13 mouse cellular contexts compared by ENCODE assay signal in the genomic region with DNA sequence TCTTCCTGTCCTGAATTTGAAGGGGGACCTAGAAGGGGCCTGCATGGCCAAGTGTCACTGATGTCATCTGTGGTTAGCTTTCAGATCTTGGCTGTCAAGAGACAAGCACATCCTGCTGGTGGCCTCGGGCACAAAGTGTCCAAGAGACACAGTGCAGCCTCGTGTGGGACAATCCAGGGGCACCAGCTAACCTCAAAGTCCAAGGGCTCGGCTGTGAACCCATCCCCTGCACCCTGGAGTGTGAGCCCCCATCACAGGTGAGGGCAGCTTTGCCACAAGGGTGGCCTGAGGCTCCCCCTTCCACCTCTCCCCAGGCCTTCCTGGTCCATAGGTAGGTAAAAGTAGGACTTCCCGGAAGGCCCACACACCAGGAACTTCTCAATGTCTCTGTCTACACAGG. TPM values are rescaled to one million over a fixed set of nuclear protein-coding genes. Genes with fewer than 3 reads are reported as not detected.
DNase-seq lines count a peak whose midpoint lies in the region; ATAC-seq lines count a peak whose summit lies in the region.
"Had no signal": no experiment of that assay in that cellular context is flagged by ENCODE, and none has a peak within 500 bp of the region (broad histone marks: within the 10 kb centered on the region; RNA-seq: fewer than 3 reads in every experiment).

No protein-coding gene starts in this region.

- H3K27ac ChIP-seq in forebrain, embryonic 10.5 days = no peak overlapping the region
- H3K27ac ChIP-seq in forebrain, embryonic 15.5 days (replicated peaks) = no peak overlapping the region
- H3K27ac ChIP-seq: liver, embryonic 15.5 days had no signal

- no peak for ATAC-seq in forebrain, embryonic 15.5 days (replicated peaks)

- no peak for DNase-seq in forebrain, embryonic 10.5 days (ENCODE audit: extremely low spot score, low spot score)
- DNase-seq in kidney, postnatal 10 days = peak; percentile 4
- no peak for DNase-seq in kidney, adult 18-20 months
- DNase-seq in ovary, postnatal 36 days (ENCODE audit: low spot score) = peak; percentile 2
- no peak for DNase-seq in ovary, adult 18-20 months (ENCODE audit: low spot score)
- peak; percentile 5 for DNase-seq in testis, postnatal 14 days (ENCODE audit: low spot score)
- DNase-seq in gastrocnemius, postnatal 4 days (ENCODE audit: low spot score in 2 of 2) = no peak
- DNase-seq: heart, postnatal 14 days; kidney, adult 9 months had no signal

- peak overlapping the region; percentile 58 for H3K4me3 ChIP-seq in forebrain, embryonic 10.5 days
- H3K4me3 ChIP-seq in forebrain, embryonic 15.5 days = no peak overlapping the region

- no peaks in the 10 kb centered on the region for H3K36me3 ChIP-seq in forebrain, embryonic 10.5 days (replicated peaks)
- H3K36me3 ChIP-seq in forebrain, embryonic 15.5 days = peaks cover 14% of the 10 kb centered on the region; the same call in 1 of the 2 replicates
- H3K36me3 ChIP-seq: G1E; liver, embryonic 15.5 days had no signal

- no peak overlapping the region for H3K4me2 ChIP-seq in forebrain, embryonic 15.5 days (replicated peaks)

- H3K4me1 ChIP-seq in forebrain, embryonic 10.5 days = peaks cover 49% of the 10 kb centered on the region
- H3K4me1 ChIP-seq in forebrain, embryonic 15.5 days = peaks cover 13% of the 10 kb centered on the region

- 75% methylated on average over 4 of the region's 4 CpGs for WGBS in forebrain, embryonic 10.5 days
- 68% methylated on average over 4 of the region's 4 CpGs for WGBS in forebrain, embryonic 15.5 days

- H3K9ac ChIP-seq in forebrain, embryonic 15.5 days (replicated peaks) = no peak overlapping the region
- H3K9ac ChIP-seq: liver, embryonic 15.5 days had no signal

- peaks cover 96% of the 10 kb centered on the region for H3K27me3 ChIP-seq in forebrain, embryonic 10.5 days (ENCODE audit: poor library complexity, severe bottlenecking)
- peaks cover 37% of the 10 kb centered on the region for H3K27me3 ChIP-seq in forebrain, embryonic 15.5 days

- no peaks in the 10 kb centered on the region for H3K9me3 ChIP-seq in forebrain, embryonic 10.5 days
- H3K9me3 ChIP-seq in forebrain, embryonic 15.5 days = no peaks in the 10 kb centered on the region
- H3K9me3 ChIP-seq: G1E; liver, embryonic 15.5 days had no signal

RNA-seq across cellular contexts. Expression of a gene that starts 8.1 kb away (rescaled TPM):
- polyA plus RNA-seq in forebrain, embryonic 10.5 days (2016; fragmentation: Nextera tagmentation; extraction: Ambion mirVana) = 7.3 and 8.6 TPM in 2 replicates
- 24.2 and 29.4 TPM in 2 replicates for polyA plus RNA-seq in forebrain, embryonic 15.5 days (2015; fragmentation: Nextera tagmentation; extraction: Ambion mirVana)
- 100 to 1,000 TPM; 274 to 335 TPM for total RNA-seq in gastrocnemius, postnatal 4 days (2021)

RNA-seq across cellular contexts. Expression of a gene that starts 19.0 kb away (rescaled TPM):
- 3.1 and 5.6 TPM in 2 replicates for polyA plus RNA-seq in forebrain, embryonic 10.5 days (2016; fragmentation: Nextera tagmentation; extraction: Ambion mirVana)
- polyA plus RNA-seq in forebrain, embryonic 15.5 days (2015; fragmentation: Nextera tagmentation; extraction: Ambion mirVana) = 76.1 and 78.5 TPM in 2 replicates
- total RNA-seq in gastrocnemius, postnatal 4 days (2021) = under 1 TPM; 0.47 to 0.52 TPM
- total RNA-seq: monocyte, adult 5-6 weeks had no signal
- polyA plus RNA-seq: liver, embryonic 15.5 days had no signal

RNA-seq across cellular contexts. Expression of a gene that starts 32.7 kb away (rescaled TPM):
- polyA plus RNA-seq in forebrain, embryonic 10.5 days (2016; fragmentation: Nextera tagmentation; extraction: Ambion mirVana) = 88.2 and 90.4 TPM in 2 replicates
- 60.3 and 65.0 TPM in 2 replicates for polyA plus RNA-seq in forebrain, embryonic 15.5 days (2015; fragmentation: Nextera tagmentation; extraction: Ambion mirVana)
- total RNA-seq in gastrocnemius, postnatal 4 days (2021) = 10 to 100 TPM; 59.3 to 61.3 TPM

RNA-seq across cellular contexts. Expression of a gene that starts 36.4 kb away (rescaled TPM):
- 0.32 and 0.33 TPM in 2 replicates for polyA plus RNA-seq in forebrain, embryonic 10.5 days (2016; fragmentation: Nextera tagmentation; extraction: Ambion mirVana)
- polyA plus RNA-seq in forebrain, embryonic 15.5 days (2015; fragmentation: Nextera tagmentation; extraction: Ambion mirVana) = 0.69 and 0.73 TPM in 2 replicates
- total RNA-seq in gastrocnemius, postnatal 4 days (2021) = under 1 TPM; 0.37 to 0.54 TPM

Comparison
In these comparisons a context has a peak if more than half of its experiments do, and no peak if none do; other contexts are left out.
1. DNase-seq: peak in kidney, postnatal 10 days (single experiment), ovary, postnatal 36 days (single experiment) and testis, postnatal 14 days (single experiment); none in forebrain, embryonic 10.5 days (single experiment), kidney, adult 18-20 months (single experiment), ovary, adult 18-20 months (single experiment) and gastrocnemius, postnatal 4 days (0 of 2).
2. RNA of a gene that starts 19.0 kb away (polyA plus RNA-seq): 76.1 to 78.5 TPM in forebrain, embryonic 15.5 days; 3.1 to 5.6 TPM in forebrain, embryonic 10.5 days; every median in the first group is over 10 times any median in the second.